Mouse (Mus musculus) stomach, embryonic 14.5 days (tissue): Measurements from ENCODE around the gene Jup. TPM values are rescaled to one million over a fixed set of nuclear protein-coding genes. Genes with fewer than 3 reads are reported as not detected.
A peak's percentile ranks its signal among the peaks of the same experiment; 100 is the strongest.

Source experiments
- ATAC-seq: fragments of 200-750 bp; cut with Nextera tagmentation; 2 replicates; pipeline ENCODE4 v1.8.0; 2017; ENCODE audit warnings: low read depth, moderate TSS enrichment; ENCODE audit not compliant: insufficient number of reproducible peaks, insufficient read depth, low FRiP score
- H3K27ac ChIP-seq: fragments of 300-500 bp; sonication (generic); 2 replicates; pipeline ENCODE4 v1.5.1; 2014; ENCODE audit warnings: mild to moderate bottlenecking, low read length, moderate library complexity, mixed read lengths
- H3K27me3 ChIP-seq: fragments of 300-500 bp; sonication (generic); 2 replicates; pipeline ENCODE4 v1.6.1; 2014; ENCODE audit warnings: low read length, control low read depth, mixed read lengths; ENCODE audit not compliant: control insufficient read depth, insufficient read depth
- H3K36me3 ChIP-seq: fragments of 300-500 bp; sonication (generic); 2 replicates; pipeline ENCODE4 v1.6.1; 2014; ENCODE audit warnings: mild to moderate bottlenecking, control low read depth, low read length, moderate library complexity, mixed read lengths; ENCODE audit not compliant: control insufficient read depth, insufficient read depth
- H3K4me1 ChIP-seq: fragments of 300-500 bp; sonication (generic); 2 replicates; pipeline ENCODE4 v1.6.1; 2014; ENCODE audit warnings: low read length, control low read depth, mixed read lengths; ENCODE audit not compliant: control insufficient read depth, insufficient read depth
- H3K4me2 ChIP-seq: fragments of 300-500 bp; sonication (generic); replicated peaks from 2 replicates; pipeline ENCODE4 v1.6.1; 2014; ENCODE audit warnings: low read depth, low read length, control low read depth
- H3K4me3 ChIP-seq: fragments of 300-500 bp; sonication (generic); 2 replicates; pipeline ENCODE4 v1.5.1; 2014; ENCODE audit warnings: low read depth, low read length, control low read depth
- H3K9ac ChIP-seq: fragments of 300-500 bp; sonication (generic); replicated peaks from 2 replicates; pipeline ENCODE4 v1.6.1; 2014; ENCODE audit warnings: low read depth, mild to moderate bottlenecking, control low read depth, low read length, moderate library complexity, mixed read lengths
- H3K9me3 ChIP-seq: fragments of 300-500 bp; sonication (generic); 2 replicates; pipeline ENCODE4 v1.6.1; 2016; ENCODE audit warnings: low read depth, low read length, control low read depth; ENCODE audit not compliant: control insufficient read depth
- WGBS: fragments of 180-500 bp; shearing (Covaris S2); extraction: QIAGEN DNeasy Blood & Tissue Kit; methylation state at CpG from one replicate; pipeline ENCODE4 v1.1.7; 2014; 5-methylcytosine and 5-hydroxymethylcytosine counted together
- polyA plus RNA-seq: library from polyadenylated mRNA; unstranded; fragments of >200 nt; fragmentation: Nextera tagmentation; extraction: Ambion mirVana; gene quantifications from 2 replicates; pipeline ENCODE4 v1.2.1, GENCODE M21; 2014

The Jup gene
- polyA plus RNA-seq, 1 experiment from 2014 or later, result 139 TPM

GRCm38 (mm10) chr11:100403445-100404134 is 6.0 kb upstream of the Jup start:
- peaks cover 33% of the 10 kb centered on the region; the same call in 1 of the 2 replicates for H3K4me1 ChIP-seq
- no peak overlapping the region for H3K4me3 ChIP-seq
- no peaks in the 10 kb centered on the region for H3K9me3 ChIP-seq
- peak overlapping the region; percentile 61; the same call in 1 of the 2 replicates for H3K27ac ChIP-seq
- peaks cover 3% of the 10 kb centered on the region for H3K36me3 ChIP-seq
- H3K4me2 ChIP-seq, result no peak overlapping the region
- no peaks in the 10 kb centered on the region for H3K27me3 ChIP-seq
- ATAC-seq, result 0 out of 2 replicates have a peak, but pooled peaks have one; percentile 16
- 33% methylated on average over 10 of the region's 10 CpGs for WGBS
- no peak overlapping the region for H3K9ac ChIP-seq

DNA sequence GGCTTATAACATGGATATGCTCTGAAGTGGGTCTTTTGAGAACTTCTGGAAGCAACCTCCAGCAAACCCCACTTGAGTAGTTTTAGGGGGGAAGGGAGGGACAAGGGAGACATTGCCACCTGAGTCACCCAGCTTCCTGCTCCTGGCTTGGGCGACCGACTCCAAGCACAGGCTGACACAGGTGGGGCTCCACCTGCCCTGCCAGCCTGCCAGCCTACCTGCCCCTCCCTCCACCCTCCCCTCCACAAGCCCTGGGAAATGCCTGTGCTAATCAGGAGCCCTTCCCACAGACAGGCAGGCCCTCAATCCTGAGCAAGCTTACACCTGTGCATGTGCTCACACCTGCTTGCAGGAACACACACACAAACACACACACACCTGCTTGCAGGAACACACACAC is 5.1 kb upstream of the Jup start:
- no peak overlapping the region for H3K4me3 ChIP-seq
- H3K36me3 ChIP-seq, result no peaks in the 10 kb centered on the region
- peak overlapping the region; percentile 61; the same call in 1 of the 2 replicates for H3K27ac ChIP-seq
- no peaks in the 10 kb centered on the region for H3K27me3 ChIP-seq
- no peak overlapping the region for H3K9ac ChIP-seq
- no peaks in the 10 kb centered on the region for H3K9me3 ChIP-seq
- no peak overlapping the region for H3K4me2 ChIP-seq
- ATAC-seq, result peak; percentile 25
- H3K4me1 ChIP-seq, result peaks cover 31% of the 10 kb centered on the region; the same call in 1 of the 2 replicates
- 45% methylated on average over 2 of the region's 2 CpGs for WGBS

DNA sequence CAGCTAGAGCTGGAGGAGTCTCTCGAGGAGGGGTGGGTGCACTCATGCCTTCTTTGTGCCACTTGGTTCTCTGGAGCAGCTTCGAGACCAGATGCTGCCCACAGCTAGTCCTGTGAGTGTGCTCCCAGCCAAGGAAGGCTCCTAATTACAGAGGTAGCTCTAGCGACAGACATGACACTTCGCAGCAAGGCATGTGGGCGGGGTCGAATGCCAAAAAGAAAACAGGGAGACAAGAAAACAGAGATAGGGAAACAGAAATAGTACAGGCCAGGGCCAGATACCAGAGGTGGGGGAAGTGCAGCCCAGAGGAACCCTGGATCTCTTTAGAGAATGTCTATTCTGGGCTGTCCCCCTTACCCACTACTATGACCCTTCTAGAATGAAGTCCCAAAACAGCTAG is 4.7 kb upstream of the Jup start:
- 23% methylated on average over 6 of the region's 6 CpGs for WGBS
- H3K27ac ChIP-seq, result no peak overlapping the region; the same call in 1 of the 2 replicates
- ATAC-seq, result no peak

DNA sequence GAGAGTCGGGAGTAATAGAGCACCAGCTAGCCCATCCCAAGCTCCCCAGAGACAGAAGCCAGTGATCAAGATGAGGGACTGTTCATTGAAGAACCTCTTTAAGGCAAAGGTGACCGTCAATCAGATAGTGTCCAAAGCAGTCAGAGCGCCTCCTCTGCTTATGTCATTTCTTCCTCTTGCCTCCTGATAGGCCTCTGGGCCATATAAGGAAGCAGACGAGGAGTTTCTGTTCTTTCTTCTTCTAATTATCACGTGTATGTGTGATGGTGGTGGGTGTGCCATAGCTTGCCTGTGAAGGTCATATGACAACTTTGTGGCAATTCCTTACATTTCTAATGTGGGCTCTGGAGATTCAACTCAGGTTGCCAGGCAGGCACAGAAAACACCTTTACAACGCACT is 3.3 kb upstream of the Jup start:
- no peak overlapping the region for H3K9ac ChIP-seq
- no peak overlapping the region for H3K4me3 ChIP-seq
- no peak for ATAC-seq
- H3K27ac ChIP-seq, result no peak overlapping the region
- no peaks in the 10 kb centered on the region for H3K9me3 ChIP-seq
- H3K27me3 ChIP-seq, result no peaks in the 10 kb centered on the region
- H3K36me3 ChIP-seq, result no peaks in the 10 kb centered on the region
- peaks cover 33% of the 10 kb centered on the region for H3K4me1 ChIP-seq
- H3K4me2 ChIP-seq, result no peak overlapping the region
- WGBS, result 70% methylated on average over 6 of the region's 6 CpGs

More for the DNA sequence above, 4.7 kb upstream of the Jup start:
- peaks cover 32% of the 10 kb centered on the region; the same call in 1 of the 2 replicates for H3K4me1 ChIP-seq
- H3K27me3 ChIP-seq, result no peaks in the 10 kb centered on the region
- no peak overlapping the region for H3K9ac ChIP-seq
- no peaks in the 10 kb centered on the region for H3K9me3 ChIP-seq
- H3K36me3 ChIP-seq, result no peaks in the 10 kb centered on the region
- H3K4me3 ChIP-seq, result no peak overlapping the region
- H3K4me2 ChIP-seq, result no peak overlapping the region

- H3K4me3 ChIP-seq, result no peak overlapping the region
- WGBS, result 68% methylated on average over 12 of the region's 12 CpGs
- H3K36me3 ChIP-seq, result no peaks in the 10 kb centered on the region
- H3K9me3 ChIP-seq, result no peaks in the 10 kb centered on the region
- peak overlapping the region; percentile 39 for H3K27ac ChIP-seq
- ATAC-seq, result no peak
- H3K27me3 ChIP-seq, result no peaks in the 10 kb centered on the region
- no peak overlapping the region for H3K4me2 ChIP-seq
- H3K4me1 ChIP-seq, result peaks cover 42% of the 10 kb centered on the region
- no peak overlapping the region for H3K9ac ChIP-seq
These were observed 2.4 kb upstream of the Jup start for GRCm38 (mm10) chr11:100399727-100400538.

- WGBS, result 70% methylated on average over 9 of the region's 9 CpGs
These were observed 1.8 kb upstream of the Jup start for GRCm38 (mm10) chr11:100399320-100399719.

GRCm38 (mm10) chr11:100398517-100398916 is 954 bp upstream of the Jup start:
- Histone ChIP-seq H3K4me3 (peak overlapping the region; percentile 76; the same call in 1 of the 2 replicates), H3K9ac (no peak overlapping the region), H3K36me3 (no peaks in the 10 kb centered on the region), H3K4me1 (peaks cover 50% of the 10 kb centered on the region), H3K9me3 (no peaks in the 10 kb centered on the region), H3K27me3 (no peaks in the 10 kb centered on the region), H3K27ac (peak overlapping the region; percentile 3; the same call in 1 of the 2 replicates), H3K4me2 (peak overlapping the region; percentile 35; the same call in 1 of the 2 replicates)
- no peak for ATAC-seq
- 91% methylated on average over 7 of the region's 7 CpGs for WGBS

More at GRCm38 (mm10) chr11:100399320-100399719, 1.8 kb upstream of the Jup start:
- H3K27ac ChIP-seq, result no peak overlapping the region
- H3K9me3 ChIP-seq, result no peaks in the 10 kb centered on the region
- no peak overlapping the region; the same call in 1 of the 2 replicates for H3K9ac ChIP-seq
- peaks cover 48% of the 10 kb centered on the region for H3K4me1 ChIP-seq
- H3K4me3 ChIP-seq, result no peak overlapping the region
- ATAC-seq, result no peak
- H3K4me2 ChIP-seq, result no peak overlapping the region
- no peaks in the 10 kb centered on the region for H3K27me3 ChIP-seq
- H3K36me3 ChIP-seq, result no peaks in the 10 kb centered on the region

- ATAC-seq, result peak; percentile 8; the same call in 1 of the 2 replicates
- H3K27me3 ChIP-seq, result no peaks in the 10 kb centered on the region
- H3K9ac ChIP-seq, result peak overlapping the region; percentile 67
- peak overlapping the region; percentile 78 for H3K4me2 ChIP-seq
- peaks cover 51% of the 10 kb centered on the region for H3K4me1 ChIP-seq
- peak overlapping the region; percentile 76 for H3K4me3 ChIP-seq
- H3K27ac ChIP-seq, result peak overlapping the region; percentile 90
- 2% methylated on average over 42 of the region's 42 CpGs for WGBS
- H3K36me3 ChIP-seq, result no peaks in the 10 kb centered on the region
- H3K9me3 ChIP-seq, result no peaks in the 10 kb centered on the region
These were observed 520 bp downstream of the Jup start for GRCm38 (mm10) chr11:100396886-100397599.
